Mouse (Mus musculus) heart, adult 9 months (tissue): Measurements from ENCODE around the gene Mecom.

Experiments
- DNase-seq, 2 experiments: peaks; one replicate each; pipeline ENCODE4 v3.0.0; 2022; ENCODE audit warnings: low spot score in 2 of 2

Gene Mecom

DNA sequence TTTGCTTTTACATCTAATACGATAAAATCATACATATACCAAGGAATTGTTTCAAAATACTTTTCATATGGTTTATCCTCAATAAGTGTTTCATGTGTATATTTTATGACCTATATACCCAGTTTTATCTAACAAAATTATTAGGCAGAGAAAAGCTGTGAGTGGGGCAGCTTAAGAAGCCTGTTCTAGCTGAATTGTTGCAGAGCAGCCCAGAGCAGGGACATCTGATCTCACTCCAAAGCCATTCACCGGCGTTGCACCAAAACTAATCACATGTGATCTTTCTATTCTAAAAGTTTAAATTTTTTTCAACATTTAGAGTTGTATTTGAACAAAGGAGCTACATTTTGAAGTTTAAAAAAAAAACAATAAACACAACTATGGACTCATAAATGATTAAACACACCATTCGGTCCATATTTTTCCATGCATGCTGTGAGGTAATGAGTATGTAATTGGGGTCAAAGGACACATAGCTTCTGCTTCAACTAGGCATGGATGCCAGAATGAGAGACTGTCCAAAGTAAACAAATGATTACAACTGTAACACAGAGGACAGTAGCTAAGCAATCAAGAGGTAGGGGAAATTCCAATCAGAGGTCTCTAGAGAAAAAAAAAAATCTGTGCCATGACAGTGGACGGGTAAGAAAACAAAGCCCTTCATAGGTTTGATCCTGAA is 64.7 kb downstream of the Mecom start:
- no peak for DNase-seq

DNA sequence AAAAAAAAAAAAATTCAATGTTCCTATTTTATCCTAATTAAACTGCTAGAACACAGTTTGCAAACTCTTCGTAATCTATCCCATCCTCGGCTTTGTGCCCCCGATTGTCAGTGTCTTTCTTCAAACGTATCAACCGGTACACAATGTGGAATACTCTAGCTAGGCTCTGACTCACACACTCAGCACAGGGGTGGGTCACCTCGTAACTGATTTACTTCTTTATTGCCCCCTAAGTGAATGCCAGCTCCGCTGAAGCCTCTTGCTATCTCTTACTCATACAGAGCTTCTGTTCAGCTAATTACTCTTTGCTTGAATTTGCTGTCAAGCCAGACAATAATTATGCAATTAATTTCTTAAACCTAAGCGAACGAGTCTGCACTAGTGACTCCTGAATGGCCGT is 66.1 kb downstream of the Mecom start:
- no peak for DNase-seq

DNA sequence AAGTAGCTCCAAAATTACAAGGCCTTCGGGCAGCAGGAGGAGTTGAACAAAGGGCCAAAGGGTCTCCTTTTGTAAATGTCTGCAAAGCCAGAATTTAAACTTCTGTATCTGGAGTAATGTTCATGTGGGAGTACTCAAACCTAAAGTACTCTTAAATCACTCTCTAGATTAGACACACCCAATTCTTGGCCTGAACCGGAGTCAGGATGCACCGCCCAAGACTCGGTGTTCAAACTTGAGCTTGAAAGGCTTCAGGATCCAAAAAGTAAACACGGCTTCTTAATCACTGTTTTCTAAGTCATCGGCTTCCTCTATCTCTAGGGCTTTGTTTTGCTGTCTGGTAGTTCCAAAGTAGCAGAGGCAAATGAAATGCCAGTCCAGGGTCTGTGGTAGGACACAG is 67.3 kb downstream of the Mecom start:
- DNase-seq: peak in 1 of 2 experiments; percentile 46

DNA sequence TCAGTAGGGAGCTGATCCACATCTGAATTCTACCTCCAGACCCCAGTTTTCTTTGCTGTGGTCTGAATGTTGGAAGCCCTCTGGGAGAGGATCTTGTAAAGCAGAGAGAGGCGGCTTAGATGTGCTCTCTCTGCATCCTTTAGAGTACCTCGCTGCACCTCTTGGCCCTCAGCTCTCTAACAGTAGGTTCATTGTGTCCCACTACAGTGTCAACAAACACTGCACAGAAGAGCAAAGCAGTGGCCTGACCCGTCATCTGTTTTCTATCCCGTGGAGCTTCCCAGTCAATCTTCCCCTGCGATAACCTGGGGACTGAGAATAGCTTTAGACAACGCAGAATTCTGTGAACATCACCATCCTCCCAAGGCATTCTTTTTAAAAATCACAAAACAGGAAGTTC is 69.6 kb downstream of the Mecom start:
- DNase-seq: no peak

DNA sequence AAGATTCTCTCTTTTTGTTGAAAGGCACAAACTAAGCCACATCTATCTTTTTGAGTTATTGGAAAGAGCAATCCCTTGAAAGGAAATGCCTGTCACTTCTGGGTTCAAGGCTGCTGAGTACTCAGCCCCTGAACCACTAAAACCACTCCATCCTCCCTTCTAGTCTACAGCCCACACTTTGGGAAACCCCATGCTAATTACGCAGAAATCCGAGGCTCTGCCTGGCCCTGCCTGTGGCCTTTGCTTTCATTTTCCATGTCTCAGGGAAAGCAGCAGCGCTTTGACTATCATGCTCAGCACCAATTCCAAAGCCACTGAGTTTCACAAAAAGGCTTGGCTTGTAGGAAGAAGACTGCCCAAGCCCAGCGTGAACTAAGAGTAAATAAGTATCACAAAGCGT is 70.8 kb downstream of the Mecom start:
- no peak for DNase-seq

DNA sequence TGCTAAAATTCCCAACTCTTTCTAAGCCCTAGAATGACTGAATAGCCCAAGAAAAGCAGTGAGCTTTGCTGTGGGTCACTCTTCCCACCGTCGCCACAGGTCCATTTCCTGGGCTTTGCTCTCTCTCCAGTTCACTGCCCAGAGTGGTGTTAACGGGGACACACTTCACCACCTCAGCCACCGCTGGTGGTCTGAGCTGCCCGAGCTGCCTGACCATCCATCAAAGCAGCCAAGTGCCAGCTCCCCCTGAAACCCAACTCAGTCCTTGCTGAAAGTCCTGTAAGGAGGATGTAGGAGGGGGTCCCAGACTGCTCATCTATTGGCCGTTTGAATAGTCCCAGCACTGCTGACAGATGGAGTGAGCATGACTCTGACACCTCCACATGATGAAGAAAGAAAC is 72.2 kb downstream of the Mecom start:
- no peak for DNase-seq

DNA sequence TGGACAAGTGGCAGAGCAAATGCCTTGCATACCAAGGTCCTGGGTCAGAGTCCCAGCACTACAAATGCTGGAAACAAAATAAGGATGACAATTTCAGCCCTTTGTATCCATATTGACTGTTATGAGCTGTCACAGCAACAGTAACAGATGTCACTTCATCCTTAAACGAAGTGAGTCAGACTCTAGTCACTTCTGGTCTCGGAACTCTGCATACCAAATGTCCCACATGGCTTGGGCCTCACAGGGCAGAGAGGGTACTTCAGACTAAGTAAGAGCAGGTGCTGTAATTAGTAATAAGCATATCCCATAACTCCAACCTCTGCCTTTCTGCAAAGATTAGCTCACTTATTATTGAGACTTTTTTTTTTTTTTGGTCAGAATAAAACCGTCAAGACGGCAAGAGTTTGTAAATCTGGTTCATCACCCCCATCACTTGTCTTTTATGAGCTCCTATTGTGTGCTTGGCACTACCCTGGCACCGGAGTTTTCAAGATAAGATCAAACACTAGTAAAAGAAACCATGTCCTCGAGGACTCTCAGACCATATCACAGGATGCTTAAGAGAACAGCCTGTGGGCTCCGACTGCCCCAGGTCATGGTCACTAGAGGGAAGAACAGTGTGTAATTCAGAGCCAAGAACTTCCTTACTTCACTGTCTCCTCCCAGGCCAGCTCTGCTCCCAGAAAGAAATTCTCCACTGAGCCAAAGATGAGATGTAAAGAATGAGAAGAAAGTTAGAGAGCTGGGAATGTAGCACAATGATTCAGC is 79.6 kb downstream of the Mecom start:
- no peak for DNase-seq

DNA sequence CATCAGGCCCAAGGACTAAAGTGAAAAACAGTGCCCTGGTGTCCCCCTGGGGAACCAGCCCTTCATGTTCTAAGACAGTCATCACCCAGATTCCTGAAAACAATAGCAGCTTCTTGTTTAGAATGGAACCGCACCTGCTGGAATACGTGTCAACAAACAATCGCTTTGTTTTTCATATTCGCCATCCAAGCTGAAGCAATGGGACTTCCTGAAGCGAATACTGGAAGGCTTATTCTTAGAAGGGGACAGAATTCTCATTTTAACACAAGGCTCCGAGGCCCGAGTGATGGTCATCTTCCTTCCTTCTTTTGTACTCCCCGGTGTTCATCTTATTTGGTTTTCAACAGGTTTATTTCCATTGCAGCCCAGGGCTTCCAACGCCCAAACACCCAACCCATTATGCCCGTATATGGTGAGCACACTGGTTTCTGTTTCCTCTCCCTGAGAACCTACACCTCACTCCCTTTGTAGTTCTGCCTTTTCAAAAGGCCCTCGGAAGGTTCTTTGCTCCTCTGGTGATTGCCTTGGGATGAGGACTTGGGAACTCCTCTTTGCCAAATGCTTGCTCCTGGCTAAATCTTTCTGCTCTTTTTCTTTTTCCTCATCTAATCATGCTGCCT is 81.7 kb downstream of the Mecom start:
- peak; percentile 39 to 71 for DNase-seq

DNA sequence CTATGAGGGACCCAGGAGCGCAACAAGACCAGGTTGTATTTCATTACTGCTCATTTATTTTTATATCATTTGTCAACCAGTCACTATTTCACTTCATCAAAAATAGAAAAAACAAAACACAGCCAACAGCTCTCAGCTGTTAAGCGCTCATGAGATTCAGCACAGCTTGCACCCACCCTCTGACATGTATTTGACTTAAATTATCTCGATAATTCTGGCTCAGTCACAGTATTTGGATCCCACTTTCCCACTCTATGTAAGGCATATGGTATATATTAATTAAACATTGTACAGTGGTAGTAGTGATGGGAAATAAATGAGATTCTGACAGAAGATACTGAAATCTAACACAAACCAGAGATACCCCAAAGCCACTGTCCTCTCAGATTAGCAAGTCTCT is 83.3 kb downstream of the Mecom start:
- no peak for DNase-seq

DNA sequence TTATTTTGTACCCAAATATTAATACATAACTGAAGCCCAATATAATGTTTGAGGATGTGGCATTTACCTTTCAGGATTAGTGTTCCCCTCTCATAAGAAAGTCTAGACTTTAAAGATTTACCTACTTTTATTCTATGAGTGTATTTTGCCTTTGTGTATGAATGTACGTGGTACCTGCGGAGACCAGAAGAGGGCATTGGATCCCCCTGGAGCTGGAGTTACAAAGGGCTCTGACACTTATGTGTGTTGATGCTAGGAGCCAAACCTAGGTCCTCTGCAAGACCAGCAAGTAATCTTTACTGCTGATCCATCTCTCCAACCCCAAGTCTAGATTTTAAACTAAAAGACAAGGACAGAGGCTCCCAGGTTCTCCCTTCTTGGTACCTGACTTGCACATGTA is 86.0 kb downstream of the Mecom start:
- no peak for DNase-seq

DNA sequence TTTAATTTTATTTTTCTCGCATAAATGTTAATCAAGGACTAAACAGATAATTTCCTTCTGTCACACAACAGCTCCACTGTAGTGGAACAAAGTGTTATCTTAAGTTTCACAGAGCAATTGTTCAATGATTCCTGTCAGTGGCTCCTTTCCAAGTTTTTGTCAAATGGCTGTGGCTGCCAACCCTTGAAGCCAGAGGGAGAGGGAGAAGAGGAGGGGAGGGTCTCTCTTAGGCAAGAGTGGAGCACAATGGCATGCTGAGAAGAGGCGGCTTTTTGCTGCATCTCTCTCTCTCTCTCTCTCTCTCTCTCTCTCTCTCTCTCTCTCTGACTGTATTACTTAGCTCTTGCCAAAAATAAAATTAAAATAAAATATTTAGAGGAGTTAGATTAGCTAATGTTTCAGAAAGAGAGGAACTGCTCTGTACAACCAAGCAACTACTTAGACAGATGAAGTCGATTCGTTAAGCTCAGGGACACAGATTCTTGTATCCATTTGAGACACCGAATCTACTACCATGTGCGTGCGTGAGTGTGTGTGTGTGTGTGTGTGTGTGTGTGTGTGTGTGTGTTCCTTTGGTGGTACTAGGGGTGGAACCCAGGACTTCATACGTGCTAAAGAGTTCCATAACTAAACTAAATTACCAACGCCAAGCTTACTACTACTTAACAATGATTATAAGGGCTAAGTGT is 86.8 kb downstream of the Mecom start:
- peak; percentile 36 to 43 for DNase-seq

DNA sequence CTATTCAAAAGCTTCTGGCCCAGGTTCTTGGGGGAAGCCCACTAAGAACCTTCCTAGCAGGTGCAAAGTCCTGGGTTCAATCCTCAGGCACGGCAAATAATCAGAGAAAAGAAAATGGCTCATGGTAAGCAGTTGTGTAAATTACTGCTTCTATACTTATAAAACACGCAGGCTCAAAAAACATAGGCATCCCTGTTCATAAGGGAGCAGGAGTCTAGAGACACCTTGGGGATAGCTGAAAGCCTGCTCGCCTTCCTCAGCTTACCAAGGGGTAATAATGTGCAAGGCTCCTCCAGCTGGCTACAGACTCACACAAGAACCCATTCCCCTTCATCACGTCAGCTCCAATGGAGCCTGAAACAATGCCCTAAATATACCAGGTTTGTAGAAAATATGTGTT is 88.2 kb downstream of the Mecom start:
- DNase-seq: no peak

DNA sequence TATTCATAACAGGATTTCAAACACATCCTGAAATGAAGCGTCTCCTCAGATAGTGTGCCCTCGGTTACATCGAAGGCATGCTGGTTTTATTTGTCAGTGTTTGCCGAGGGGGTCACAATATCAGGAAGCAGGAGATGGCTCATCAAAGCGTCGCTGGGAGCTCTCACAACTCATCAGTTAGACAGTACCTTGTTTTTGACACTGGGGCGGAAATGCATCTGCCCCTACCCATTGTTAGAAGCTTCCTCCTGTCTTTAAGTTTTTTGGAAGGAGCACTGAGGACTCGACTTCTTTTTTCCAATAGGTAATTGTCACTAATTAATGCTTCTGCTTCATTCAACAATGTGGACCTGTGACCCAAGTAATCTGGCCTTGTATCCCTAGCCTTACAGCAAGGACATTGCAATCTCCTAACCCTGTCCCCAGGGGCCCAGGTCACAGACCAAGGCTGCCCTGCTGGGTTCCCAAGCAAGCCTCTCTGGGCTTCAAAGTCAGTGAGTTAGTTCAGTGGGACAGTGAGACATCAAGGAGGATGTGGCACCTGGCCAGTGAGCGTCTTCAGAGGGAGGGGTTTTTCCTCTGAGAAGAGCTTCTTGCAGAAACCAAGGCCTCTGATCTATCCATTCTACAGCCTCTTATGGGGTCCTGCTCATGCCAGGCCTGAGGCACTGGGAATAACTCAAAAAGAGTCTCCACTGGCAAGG is 89.7 kb downstream of the Mecom start:
- DNase-seq: peak in 1 of 2 experiments; percentile 24

DNA sequence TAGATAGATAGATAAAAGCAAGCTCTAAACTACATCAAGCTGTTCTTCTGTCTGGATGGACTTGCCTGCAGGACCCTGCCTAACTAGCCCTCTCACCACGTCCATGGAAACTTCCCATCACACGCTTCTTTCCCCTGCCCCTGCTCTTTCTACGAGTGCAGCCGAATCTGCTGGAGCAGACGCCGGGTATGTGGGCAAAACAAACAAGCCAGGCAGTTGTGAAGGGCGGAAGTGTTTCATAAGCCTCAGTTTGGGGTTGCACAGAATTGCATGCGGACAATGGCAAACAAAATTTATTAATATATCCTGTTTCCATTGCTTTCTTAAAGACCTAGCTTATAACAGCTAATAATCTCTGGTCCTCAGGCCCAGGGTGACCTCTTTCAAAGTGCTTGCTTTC is 91.9 kb downstream of the Mecom start:
- DNase-seq: no peak

DNA sequence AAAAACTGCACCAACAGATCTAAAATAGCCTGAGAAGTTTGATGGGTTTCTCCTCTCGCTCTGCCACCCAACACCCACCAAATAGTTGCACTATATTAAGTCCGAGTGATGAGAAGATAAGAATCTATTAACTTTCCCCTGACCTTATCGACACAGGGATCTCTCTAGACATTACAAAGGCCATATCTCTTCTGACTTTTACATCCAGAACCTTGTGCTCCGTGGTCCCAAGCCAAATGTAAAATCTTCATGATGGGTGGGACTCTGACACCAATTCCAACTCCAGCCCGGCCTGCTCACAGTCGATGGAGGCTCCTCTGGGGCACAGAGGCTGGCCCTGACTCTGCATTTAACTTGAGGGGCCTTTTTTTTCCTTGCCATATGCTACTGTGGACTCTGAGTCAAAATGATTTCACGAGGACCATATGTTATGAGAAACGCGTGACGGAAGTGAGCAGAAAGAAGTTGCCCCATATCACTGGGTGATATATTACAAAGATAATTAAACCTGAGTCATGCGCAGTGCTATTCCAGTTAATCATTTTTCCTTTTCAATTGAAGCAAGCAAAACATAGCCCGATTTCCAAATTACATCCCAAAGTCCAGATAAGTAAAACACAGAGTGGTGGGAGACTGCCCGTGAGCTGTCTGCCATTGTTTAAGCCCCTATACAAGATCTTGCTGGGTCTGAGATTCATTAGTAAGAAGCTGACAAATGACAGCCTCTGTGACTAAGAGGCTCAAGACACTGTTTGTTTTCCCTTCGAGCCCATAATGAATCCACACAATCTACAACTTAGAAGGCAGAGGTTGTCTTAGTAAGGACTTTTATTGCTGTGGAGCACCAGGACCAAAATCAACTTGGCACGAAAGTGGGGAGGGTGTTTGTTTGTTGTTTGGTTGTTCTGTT is 94.0 kb downstream of the Mecom start:
- no peak for DNase-seq

DNA sequence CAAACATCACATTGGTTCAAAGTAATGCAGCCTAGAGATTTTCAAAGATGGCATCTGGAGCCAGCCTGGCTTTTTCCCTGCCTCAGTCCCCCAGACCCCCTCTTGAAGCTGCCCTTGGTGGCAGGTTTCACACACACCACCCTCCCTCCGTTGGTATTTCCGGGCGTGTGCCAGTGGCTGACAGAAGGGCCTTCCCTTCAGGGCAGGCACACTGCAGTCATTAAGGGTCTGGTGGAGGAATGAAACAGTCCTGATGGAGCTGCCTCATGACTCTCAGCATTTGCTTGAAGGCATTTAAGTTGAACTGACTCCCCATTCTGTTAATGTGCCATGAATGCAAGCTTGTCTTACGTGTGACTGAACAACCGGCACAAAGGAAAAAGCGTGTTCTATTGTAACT is 94.8 kb downstream of the Mecom start:
- no peak for DNase-seq

DNA sequence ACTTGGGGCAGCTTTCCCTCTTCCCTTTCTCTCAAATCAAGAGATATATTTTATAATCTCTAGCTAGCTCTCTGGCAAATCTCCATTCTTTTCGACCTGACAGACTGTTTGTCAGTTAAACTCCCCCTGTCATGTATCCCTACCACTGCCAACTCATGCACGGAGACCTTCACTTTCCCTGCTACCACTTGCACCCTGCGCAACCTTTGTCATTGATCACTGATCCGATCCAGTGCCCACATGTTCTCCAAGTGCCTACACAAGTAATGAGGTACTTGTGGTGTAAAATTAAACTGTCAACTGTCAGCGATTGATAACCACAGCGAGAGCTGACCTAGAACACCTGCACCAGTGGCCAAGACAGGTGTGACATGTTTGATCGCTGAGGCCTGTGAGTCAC is 95.3 kb downstream of the Mecom start:
- no peak for DNase-seq

DNA sequence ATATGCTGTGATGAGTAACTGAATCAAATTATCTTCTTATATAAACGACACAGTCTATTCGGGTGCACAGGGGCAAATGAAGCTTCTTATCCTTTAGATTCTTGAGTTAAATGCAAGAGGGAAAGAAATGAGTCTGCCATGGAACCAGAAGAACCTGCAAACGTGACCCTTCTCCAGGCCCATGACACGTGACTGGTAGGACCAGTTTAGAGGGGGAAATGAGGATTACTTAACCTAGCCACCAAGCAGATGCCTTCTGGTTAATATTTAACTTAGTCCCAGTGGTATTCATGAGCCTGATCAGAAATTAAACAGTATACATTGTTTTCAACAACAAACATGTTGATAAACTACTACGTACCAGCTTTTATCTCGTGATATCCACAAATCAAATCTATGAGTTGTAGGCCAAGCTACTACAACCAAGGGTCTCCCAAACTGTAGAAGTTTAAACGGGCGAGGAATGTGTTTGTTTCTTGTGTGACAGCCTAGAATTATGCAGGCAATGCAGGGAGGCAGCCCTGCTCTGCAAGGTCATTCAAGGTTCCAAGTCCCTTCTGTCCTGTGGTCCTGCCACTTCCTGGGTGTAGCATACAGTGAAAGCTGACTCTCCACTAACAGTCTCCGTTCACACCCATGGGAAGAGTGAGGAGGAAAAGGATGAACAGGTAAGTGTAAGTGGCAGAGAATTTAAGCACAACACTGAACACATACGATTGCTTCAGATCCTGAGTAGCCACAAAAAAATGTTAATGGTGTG is 97.4 kb downstream of the Mecom start:
- no peak for DNase-seq

DNA sequence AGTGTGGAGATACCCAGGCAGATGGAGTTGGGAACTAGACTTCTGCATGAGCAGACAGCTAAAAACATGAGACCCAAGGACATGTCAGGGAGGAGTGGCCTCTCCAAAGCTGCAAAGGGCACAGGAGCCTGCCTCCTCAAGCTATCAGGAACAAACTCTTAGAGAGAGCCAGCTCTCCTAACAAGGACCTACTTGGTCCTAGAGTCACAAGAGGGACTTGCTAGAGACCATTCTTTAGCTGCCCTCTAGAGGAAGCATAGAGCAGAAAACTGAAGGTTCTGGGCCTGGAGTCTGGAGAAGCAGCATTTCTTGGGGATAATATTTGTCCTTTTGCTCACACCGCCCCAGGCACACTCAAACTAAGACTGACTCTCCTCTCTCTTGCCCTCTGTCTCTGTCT is 99.2 kb downstream of the Mecom start:
- peak in 1 of 2 experiments; percentile 12 for DNase-seq

DNA sequence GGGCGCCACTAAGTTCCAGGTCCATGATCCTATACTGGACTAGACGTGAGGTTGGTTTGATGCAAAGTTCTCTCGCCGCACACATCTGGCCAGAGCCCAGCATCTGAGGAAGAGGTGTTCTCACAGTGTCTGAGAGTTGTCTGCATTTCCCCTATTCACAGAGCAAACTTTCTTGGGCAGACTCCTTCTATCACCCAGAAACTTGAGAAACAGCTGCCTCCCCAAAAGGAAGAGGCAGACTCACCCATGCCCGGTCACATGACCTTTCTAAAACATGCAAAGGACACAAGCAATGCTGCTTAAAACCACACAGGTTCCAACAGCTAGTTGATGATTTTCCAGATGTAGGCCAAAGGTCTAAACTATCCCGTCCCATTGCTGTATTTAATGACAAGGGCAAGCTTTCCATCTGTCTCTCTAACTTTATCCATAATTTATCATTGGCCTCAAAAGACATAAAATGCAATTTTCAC is 101.8 kb downstream of the Mecom start:
- DNase-seq: no peak
